Mouse (Mus musculus) gastrocnemius, postnatal 4 days (tissue): ENCODE data around the gene Prlr. TPM values are rescaled to one million over a fixed set of nuclear protein-coding genes. Genes with fewer than 3 reads are reported as not detected.

ENCODE experiments used
- DNase-seq, 2 experiments: peaks; one replicate each; pipeline ENCODE4 v3.0.0; 2021 to 2022; ENCODE audit warnings: low spot score in 2 of 2, mixed read lengths in 2 of 2
- total RNA-seq, 2 experiments: library from RNA; stranded (reverse); gene quantifications; 2 replicates each; pipeline ENCODE4 v1.2.3; 2021

Prlr gene
- total RNA-seq, 2 experiments from 2014 or later: 4.4 to 8.3 TPM

DNA sequence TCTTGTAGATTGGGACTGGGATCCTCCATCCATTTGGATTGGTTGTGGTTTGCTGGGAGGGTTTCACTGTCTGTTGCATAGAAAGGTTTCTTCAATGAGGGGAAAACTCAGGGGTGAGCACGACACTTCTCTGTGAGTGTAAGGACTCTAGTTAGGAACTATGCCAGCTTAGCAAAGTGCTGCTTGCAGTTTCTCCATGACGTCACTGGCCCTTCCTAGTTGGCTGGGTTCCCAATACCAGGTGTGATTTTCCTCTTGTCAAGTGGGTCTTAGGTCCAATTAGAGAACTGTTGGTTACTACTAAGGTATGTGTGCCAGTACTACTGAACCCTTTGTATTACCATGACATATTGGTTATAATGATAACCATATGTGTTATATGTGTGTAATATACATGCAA, 51.6 kb downstream of the Prlr start:
- DNase-seq: no peak

DNA sequence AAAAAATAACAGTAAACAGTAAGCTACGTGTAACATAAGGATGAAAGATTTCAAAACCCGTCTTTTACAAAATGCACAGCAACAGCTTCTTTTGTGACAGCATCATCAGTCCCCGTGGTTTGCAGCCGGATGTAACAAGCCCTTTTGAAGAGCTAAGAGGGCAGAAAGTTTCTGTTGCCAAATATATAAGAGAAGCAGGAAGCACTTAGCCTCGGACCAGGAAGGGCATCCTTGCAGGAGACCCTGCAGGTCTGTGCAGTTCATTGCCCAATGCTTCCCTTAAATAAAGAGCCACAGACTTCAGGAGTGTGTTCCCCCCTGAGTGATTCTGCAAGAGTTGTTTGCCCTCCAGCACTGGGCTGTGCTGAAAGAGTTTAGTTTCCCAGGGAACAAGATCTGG, 58.9 kb downstream of the Prlr start:
- DNase-seq: no peak

DNA sequence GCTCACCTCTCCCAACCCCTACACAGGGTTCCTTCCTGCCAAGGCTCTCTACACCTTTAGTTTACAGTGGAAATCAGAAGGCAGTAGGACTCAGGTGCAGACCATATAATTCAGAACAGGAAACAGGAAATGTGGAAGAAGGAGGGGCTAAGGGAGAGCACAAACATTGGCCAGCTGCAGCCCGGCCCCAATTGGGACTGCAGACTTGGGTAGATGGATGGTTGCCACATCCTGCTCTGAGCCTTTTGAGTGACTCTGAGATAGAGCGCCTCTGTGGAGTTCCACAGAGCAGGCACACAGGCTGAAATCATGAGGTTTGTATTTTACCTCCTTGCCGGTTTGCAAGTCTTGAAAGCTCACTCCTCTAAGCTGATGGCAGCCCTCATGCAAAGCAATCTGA, 59.8 kb downstream of the Prlr start:
- no peak for DNase-seq

GRCm38 (mm10) chr15:10238454-10238853, 61.4 kb downstream of the Prlr start:
- DNase-seq: no peak

GRCm38 (mm10) chr15:10240228-10240795, 63.3 kb downstream of the Prlr start:
- no peak for DNase-seq

- DNase-seq: no peak
Measured at GRCm38 (mm10) chr15:10242250-10242649, 65.2 kb downstream of the Prlr start.

DNA sequence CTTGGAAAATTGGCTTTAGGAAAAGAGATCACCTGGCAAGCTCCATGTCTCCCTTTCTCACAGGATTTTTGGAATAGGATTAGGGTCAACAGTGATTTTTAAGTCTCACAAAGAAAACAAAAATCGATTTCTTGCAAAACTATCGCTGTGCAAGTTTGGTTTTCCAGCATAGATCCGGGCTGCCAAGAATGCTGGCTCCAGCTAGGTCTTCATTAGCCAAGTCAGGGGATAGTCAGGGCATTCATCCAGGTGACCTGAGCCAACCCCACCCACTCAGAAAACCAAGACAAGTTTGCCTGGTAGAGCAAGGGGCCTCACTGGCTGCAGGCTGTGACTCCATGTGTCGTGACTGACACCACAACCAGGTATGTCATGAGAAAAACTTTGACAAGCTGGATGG, 72.2 kb downstream of the Prlr start:
- DNase-seq: peak; percentile 21 to 37

DNA sequence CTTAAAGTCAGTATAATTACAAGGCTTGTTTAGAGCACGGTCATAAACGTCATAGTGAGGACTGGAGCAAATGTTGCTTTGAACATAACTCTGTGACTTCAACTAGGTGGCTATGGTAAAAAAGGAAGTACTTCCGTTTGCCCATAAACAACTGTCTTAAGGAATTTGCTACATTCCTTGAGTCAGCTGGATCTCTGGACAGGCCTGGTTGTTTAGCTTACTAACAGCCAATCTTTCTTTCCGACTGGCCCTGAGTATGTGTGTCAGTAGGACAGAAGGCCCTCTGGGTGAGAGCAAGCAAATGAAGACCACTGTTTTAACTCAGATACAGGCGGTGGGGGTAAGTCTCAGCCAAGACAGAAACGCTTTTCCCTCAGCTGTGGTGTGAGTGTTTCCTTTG, 73.7 kb downstream of the Prlr start:
- no peak for DNase-seq

GRCm38 (mm10) chr15:10252526-10252925, 75.5 kb downstream of the Prlr start:
- no peak for DNase-seq

DNA sequence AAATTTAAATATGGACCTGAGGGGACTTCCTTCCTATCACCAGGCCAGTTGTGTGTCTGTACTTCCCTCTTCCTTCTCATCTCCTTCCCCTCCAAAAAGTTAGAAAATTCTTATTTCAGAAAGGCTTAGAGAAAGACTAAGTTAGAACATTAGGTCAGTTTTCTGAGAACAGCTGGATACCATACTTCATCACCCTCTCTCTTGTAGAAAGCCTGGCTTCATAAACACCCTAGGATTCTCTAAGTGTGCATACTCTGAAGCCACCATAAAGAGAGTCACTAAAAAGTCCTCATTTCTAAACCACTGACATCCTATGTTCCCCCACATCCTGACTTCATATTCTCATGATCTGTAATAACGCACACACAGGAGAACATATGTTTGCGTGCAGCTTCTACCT, 85.2 kb downstream of the Prlr start:
- DNase-seq: no peak

GRCm38 (mm10) chr15:10262641-10263040, 85.6 kb downstream of the Prlr start:
- no peak for DNase-seq

DNA sequence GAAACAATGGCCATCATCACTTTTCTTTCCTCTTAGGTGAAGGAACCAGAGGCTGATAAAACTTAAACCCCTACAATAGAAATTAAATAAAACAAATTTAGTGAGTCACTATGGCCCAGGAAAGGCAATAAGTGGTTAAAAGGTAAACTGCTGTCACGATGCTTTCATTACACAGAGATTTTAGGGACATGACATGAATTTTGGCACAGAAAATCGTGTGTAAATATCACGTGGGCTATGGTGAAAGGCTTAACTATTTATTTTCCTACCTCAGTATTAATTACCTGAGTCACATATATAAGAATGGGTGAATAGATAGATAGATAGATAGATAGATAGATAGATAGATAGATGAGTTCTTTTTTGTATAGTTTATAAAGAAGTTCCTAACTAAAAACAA, 86.4 kb downstream of the Prlr start:
- DNase-seq: no peak

DNA sequence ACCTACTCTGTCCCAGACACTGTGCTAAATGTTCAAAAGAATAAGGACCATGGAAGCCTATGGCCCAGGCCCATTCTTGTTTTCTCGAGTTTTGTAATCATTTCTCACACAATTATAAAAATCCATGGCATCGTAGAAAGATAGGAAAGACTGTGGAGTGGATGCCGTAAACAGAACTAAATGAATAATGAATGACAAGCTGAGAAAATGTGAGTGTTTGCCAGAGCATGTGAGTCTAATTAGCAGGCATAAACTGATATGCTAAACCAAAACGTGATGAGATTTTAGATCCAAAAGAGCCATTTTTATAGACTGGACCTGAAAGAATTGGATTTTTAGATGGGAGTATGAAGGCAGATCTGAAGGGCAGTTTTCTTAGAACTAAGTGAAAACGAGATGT, 87.8 kb downstream of the Prlr start:
- no peak for DNase-seq

- no peak for DNase-seq
Measured at GRCm38 (mm10) chr15:10267251-10267650, 90.2 kb downstream of the Prlr start.

GRCm38 (mm10) chr15:10276386-10276785, 99.3 kb downstream of the Prlr start:
- DNase-seq: no peak

DNA sequence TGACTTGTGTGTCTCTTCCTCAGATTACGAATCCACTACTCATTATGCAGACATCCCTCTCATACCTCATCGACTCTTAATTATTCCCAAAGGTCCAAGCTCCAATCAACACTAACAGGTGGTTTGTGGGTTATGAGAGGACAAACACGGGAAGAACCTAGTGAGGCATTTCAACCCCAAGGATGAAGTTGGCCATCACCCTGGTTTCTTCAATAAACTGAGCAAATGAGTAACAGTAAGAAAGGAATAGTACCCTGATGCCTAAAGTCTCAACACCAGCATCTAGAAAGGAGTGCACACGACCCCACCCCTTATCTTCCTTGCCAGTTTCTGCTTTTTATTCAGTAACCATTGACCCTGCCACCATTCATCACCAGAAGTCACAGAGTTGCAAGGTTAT, 100.4 kb downstream of the Prlr start:
- no peak for DNase-seq

GRCm38 (mm10) chr15:10281546-10281945, 104.5 kb downstream of the Prlr start:
- DNase-seq: no peak

DNA sequence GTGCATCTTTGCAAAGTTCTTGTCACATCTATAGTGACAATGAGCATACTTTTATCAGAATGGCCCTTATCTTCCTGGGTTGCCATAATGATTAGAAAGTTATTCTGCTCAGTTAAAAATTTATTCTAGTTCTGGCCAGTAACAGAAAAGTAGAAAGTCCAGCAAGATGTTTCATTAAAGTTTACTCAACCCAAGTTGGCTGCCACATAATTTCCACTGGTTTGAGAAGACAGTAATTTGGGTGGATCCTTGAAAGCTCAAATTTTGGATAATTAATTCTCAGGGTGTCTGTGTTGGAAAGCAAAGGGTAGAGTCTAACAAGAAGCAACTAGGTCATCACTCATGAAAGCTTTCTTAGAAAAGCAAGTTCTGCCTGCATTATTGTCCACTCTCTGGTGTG, 106.6 kb downstream of the Prlr start:
- DNase-seq: no peak

- no peak for DNase-seq
Measured at GRCm38 (mm10) chr15:10296570-10296969, 119.5 kb downstream of the Prlr start.

- DNase-seq: no peak
Measured at GRCm38 (mm10) chr15:10298058-10298457, 121.0 kb downstream of the Prlr start.

GRCm38 (mm10) chr15:10299467-10299866, 122.4 kb downstream of the Prlr start:
- no peak for DNase-seq

GRCm38 (mm10) chr15:10306461-10306860, 129.4 kb downstream of the Prlr start:
- no peak for DNase-seq

DNA sequence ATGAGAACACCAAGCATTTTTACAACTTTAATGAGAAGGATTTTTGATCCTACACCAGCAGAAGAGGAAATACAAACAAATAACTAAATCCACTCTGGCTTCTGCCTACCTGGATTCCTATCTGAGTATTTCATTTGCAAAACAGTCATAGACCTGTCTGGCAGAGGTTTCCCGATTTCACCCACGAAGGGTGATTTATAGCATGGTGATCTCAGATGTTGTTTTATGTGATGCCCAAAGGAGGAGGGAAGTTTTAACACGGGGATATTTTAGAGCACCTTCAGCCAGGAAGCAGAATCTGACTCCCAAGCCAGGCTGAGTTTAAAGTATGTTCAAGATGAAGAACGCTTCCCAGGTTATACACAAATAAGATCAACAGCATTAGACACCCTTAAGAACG, 134.8 kb downstream of the Prlr start:
- no peak for DNase-seq
